Mouse (Mus musculus): Measurements from ENCODE around the gene Gm15128. TPM values are rescaled to one million over a fixed set of nuclear protein-coding genes. Genes with fewer than 3 reads are reported as not detected.
"Not testable (repeated sequence)": the region's sequence is repeated elsewhere in the genome, so short reads cannot be mapped to it uniquely, and the experiment has no call there.

The Gm15128 gene
- not detected for total RNA-seq (2021)
- long read RNA-seq, experiment 1, result 0 reads
- long read RNA-seq, experiment 2, result 0 reads

- not testable (repeated sequence) for DNase-seq (ENCODE audit: low spot score in 2 of 2); H3K4me3 ChIP-seq; H3K27ac ChIP-seq
These were observed at the start of gene Gm15128 for GRCm38 (mm10) chrX:147765691-147766090. TSS of gene Gm15128 (plus strand) at chrX:147765991.

Other genes with a start within 250 kb of the Gm15128 start
- gene Lrch2, start 211.9 kb upstream of the Gm15128 start, total RNA-seq (2021), result 10 to 100 TPM; 24.7 to 25.3 TPM
- gene Gm15080, start 227.0 kb downstream of the Gm15128 start, total RNA-seq (2021), result not detected

Data from layer of hippocampus, adult 2 months (tissue).